Mouse (Mus musculus) embryonic facial prominence, embryonic 15.5 days (tissue): Measurements from ENCODE around the gene Thpo. TPM values are rescaled to one million over a fixed set of nuclear protein-coding genes. Genes with fewer than 3 reads are reported as not detected.
A peak's percentile ranks its signal among the peaks of the same experiment; 100 is the strongest.

Experiments used
- ATAC-seq: fragments of 200-750 bp; cut with Nextera tagmentation; 2 replicates; pipeline ENCODE4 v1.8.0; 2017; ENCODE audit warnings: low read depth, moderate TSS enrichment; ENCODE audit not compliant: insufficient number of reproducible peaks, low FRiP score, low TSS enrichment
- H3K27ac ChIP-seq: fragments of 300-500 bp; sonication (generic); replicated peaks from 2 replicates; pipeline ENCODE4 v1.5.1; 2015; ENCODE audit warnings: mild to moderate bottlenecking, inconsistent platforms
- H3K27me3 ChIP-seq: fragments of 300-500 bp; sonication (generic); 2 replicates; pipeline ENCODE4 v1.6.1; 2015; ENCODE audit warnings: inconsistent platforms
- H3K36me3 ChIP-seq: fragments of 300-500 bp; sonication (generic); 2 replicates; pipeline ENCODE4 v1.6.1; 2015; ENCODE audit warnings: mild to moderate bottlenecking, inconsistent platforms
- H3K4me1 ChIP-seq: fragments of 300-500 bp; sonication (generic); 2 replicates; pipeline ENCODE4 v1.6.1; 2015; ENCODE audit warnings: inconsistent platforms
- H3K4me2 ChIP-seq: fragments of 300-500 bp; sonication (generic); replicated peaks from 2 replicates; pipeline ENCODE4 v1.6.1; 2015; ENCODE audit warnings: mild to moderate bottlenecking, inconsistent platforms
- H3K4me3 ChIP-seq: fragments of 300-500 bp; sonication (generic); replicated peaks from 2 replicates; pipeline ENCODE4 v1.5.1; 2015; ENCODE audit warnings: mild to moderate bottlenecking, inconsistent platforms
- H3K9ac ChIP-seq: fragments of 300-500 bp; sonication (generic); 2 replicates; pipeline ENCODE4 v1.6.1; 2015; ENCODE audit warnings: inconsistent platforms
- H3K9me3 ChIP-seq: fragments of 300-500 bp; sonication (generic); replicated peaks from 2 replicates; pipeline ENCODE4 v1.6.1; 2016; ENCODE audit warnings: inconsistent platforms
- WGBS: fragments of 180-500 bp; shearing (Covaris S2); methylation state at CpG from one replicate; pipeline ENCODE4 v1.1.7; 2015; 5-methylcytosine and 5-hydroxymethylcytosine counted together
- polyA plus RNA-seq: library from polyadenylated mRNA; unstranded; fragments of >200 nt; fragmentation: Nextera tagmentation; extraction: Ambion mirVana; gene quantifications from 2 replicates; pipeline ENCODE4 v1.2.1, GENCODE M21; 2015

The Thpo gene
- polyA plus RNA-seq, 1 experiment from 2014 or later, result 1.6 TPM

GRCm38 (mm10) chr16:20714307-20715080, 19.8 kb downstream of the Thpo start:
- Histone ChIP-seq H3K4me1 (peaks cover 38% of the 10 kb centered on the region), H3K27me3 (no peaks in the 10 kb centered on the region), H3K36me3 (peaks cover 30% of the 10 kb centered on the region), H3K9ac (no peak overlapping the region), H3K27ac (0 out of 2 replicates have a peak overlapping the region, but pooled peaks have one; percentile 98), H3K9me3 (no peaks in the 10 kb centered on the region), H3K4me3 (peak overlapping the region; percentile 72), H3K4me2 (peak overlapping the region; percentile 84)
- WGBS, result 46% methylated on average over 11 of the region's 11 CpGs
- ATAC-seq, result no peak

DNA sequence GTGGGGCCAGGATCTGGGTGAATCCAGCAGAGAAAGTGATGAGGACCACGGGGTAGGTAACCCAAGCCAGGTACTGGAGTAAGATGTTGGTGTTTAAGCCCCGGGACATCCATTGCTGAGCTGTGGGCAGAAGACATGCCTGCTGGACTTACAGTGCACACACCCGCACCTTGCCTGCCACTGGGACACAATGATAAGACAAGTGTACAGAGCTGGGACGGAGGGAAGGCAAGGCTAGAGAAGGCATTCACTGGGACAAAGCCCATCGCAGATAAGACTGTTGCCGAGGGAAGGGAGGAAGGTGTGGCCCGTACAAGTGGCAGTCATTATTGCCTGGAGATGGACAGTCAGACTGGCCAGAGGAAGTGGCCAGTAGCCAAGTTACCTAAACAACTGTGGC, 21.4 kb downstream of the Thpo start:
- 82% methylated on average over 7 of the region's 7 CpGs for WGBS
- Histone ChIP-seq H3K27ac (no peak overlapping the region), H3K4me2 (no peak overlapping the region), H3K9ac (no peak overlapping the region), H3K9me3 (no peaks in the 10 kb centered on the region), H3K4me1 (peaks cover 30% of the 10 kb centered on the region), H3K27me3 (no peaks in the 10 kb centered on the region), H3K4me3 (no peak overlapping the region), H3K36me3 (peaks cover 34% of the 10 kb centered on the region)
- ATAC-seq, result no peak

DNA sequence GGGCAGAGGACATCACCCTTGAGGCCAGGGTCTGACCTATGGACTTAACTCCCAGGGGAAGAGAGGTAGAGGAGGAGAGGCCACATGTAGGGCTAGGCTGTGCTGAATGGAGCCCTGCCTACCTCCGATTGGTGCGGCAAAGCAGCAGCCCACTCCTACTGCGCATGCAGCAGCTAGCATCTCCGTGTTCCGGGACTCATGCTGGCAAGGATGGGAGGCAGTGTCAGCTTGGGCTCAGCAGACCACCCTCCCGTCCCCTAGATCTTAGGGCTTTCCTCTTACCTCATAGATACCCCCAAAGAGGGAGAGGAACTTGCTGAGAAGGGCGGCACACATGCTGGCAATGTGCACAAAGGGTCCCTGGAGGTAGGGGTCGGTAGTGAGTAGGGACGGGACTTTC, 22.1 kb downstream of the Thpo start:
- H3K36me3 ChIP-seq, result peaks cover 41% of the 10 kb centered on the region
- 75% methylated on average over 9 of the region's 9 CpGs for WGBS
- no peak overlapping the region for H3K9ac ChIP-seq
- H3K9me3 ChIP-seq, result no peaks in the 10 kb centered on the region
- no peak for ATAC-seq
- no peak overlapping the region for H3K4me3 ChIP-seq
- peaks cover 29% of the 10 kb centered on the region for H3K4me1 ChIP-seq
- no peaks in the 10 kb centered on the region for H3K27me3 ChIP-seq
- no peak overlapping the region for H3K4me2 ChIP-seq
- no peak overlapping the region for H3K27ac ChIP-seq

GRCm38 (mm10) chr16:20710810-20711209, 23.5 kb downstream of the Thpo start:
- H3K4me3 ChIP-seq, result no peak overlapping the region

GRCm38 (mm10) chr16:20710370-20710769, 23.9 kb downstream of the Thpo start:
- H3K36me3 ChIP-seq, result peaks cover 53% of the 10 kb centered on the region
- no peak overlapping the region for H3K4me2 ChIP-seq

More at GRCm38 (mm10) chr16:20710810-20711209, 23.5 kb downstream of the Thpo start:
- Histone ChIP-seq H3K4me2 (no peak overlapping the region), H3K9me3 (no peaks in the 10 kb centered on the region), H3K9ac (no peak overlapping the region), H3K4me1 (peaks cover 20% of the 10 kb centered on the region), H3K27ac (no peak overlapping the region), H3K27me3 (no peaks in the 10 kb centered on the region), H3K36me3 (peaks cover 50% of the 10 kb centered on the region)
- no peak for ATAC-seq
- 82% methylated on average over 4 of the region's 4 CpGs for WGBS

DNA sequence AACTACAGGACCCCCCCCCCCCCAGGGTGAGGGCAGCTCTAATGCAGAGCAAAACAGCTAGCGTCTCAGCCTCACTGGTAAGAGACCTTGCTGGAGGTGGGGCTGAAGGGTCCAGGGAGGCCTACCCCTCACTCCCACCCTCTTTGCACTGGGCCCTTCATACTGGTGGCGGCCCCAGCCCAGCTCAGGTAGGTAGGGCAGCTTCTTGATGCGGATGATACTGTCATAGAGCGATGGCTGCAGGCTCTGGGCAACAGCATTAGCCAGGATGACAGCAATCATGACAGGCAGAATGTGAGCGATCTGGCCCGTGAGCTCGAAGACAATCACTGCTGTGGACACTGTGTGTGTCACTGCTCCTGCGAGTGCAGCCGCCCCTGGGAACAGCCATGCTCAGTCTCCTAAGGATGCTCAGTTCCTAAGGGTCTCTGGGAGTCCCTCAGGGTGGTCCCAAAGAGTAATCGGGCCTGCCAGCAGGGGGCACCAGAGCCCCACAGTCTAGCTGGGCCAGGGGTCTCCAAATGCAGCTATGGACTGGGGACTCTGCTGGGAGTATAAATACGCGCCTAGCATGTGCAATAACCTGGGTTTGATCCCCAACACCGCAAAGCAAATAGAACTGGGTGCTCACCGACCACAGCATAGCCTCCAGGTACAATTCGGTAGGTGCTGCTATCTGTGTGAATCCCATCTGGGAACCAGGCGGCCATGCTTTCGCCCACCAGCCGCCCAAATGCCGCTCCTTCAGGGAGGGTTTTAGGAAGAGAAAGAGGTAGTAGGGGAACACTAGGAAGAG, 25.2 kb downstream of the Thpo start:
- no peaks in the 10 kb centered on the region for H3K27me3 ChIP-seq

More at GRCm38 (mm10) chr16:20710370-20710769, 23.9 kb downstream of the Thpo start:
- no peak overlapping the region for H3K4me3 ChIP-seq
- no peak overlapping the region for H3K9ac ChIP-seq
- 89% methylated on average over 11 of the region's 11 CpGs for WGBS
- ATAC-seq, result no peak
- H3K27me3 ChIP-seq, result no peaks in the 10 kb centered on the region
- no peak overlapping the region for H3K27ac ChIP-seq
- H3K4me1 ChIP-seq, result peaks cover 17% of the 10 kb centered on the region
- no peaks in the 10 kb centered on the region for H3K9me3 ChIP-seq

GRCm38 (mm10) chr16:20708220-20708938, 25.9 kb downstream of the Thpo start:
- no peaks in the 10 kb centered on the region for H3K27me3 ChIP-seq
- H3K27ac ChIP-seq, result no peak overlapping the region
- no peak for ATAC-seq
- H3K9ac ChIP-seq, result no peak overlapping the region
- H3K4me2 ChIP-seq, result no peak overlapping the region
- no peak overlapping the region for H3K4me3 ChIP-seq
- no peaks in the 10 kb centered on the region for H3K4me1 ChIP-seq
- 89% methylated on average over 21 of the region's 21 CpGs for WGBS
- no peaks in the 10 kb centered on the region for H3K9me3 ChIP-seq
- H3K36me3 ChIP-seq, result peaks cover 58% of the 10 kb centered on the region

More for the DNA sequence above, 25.2 kb downstream of the Thpo start:
- Histone ChIP-seq H3K4me3 (no peak overlapping the region), H3K9me3 (no peaks in the 10 kb centered on the region), H3K9ac (no peak overlapping the region), H3K27ac (no peak overlapping the region), H3K4me1 (peaks cover 4% of the 10 kb centered on the region), H3K4me2 (no peak overlapping the region), H3K36me3 (peaks cover 53% of the 10 kb centered on the region)
- WGBS, result 72% methylated on average over 19 of the region's 19 CpGs
- ATAC-seq, result no peak

GRCm38 (mm10) chr16:20706407-20707055, 27.8 kb downstream of the Thpo start:
- Histone ChIP-seq H3K4me2 (no peak overlapping the region), H3K4me1 (peaks cover 13% of the 10 kb centered on the region), H3K36me3 (peaks cover 51% of the 10 kb centered on the region), H3K9me3 (no peaks in the 10 kb centered on the region), H3K9ac (no peak overlapping the region), H3K27me3 (no peaks in the 10 kb centered on the region), H3K4me3 (no peak overlapping the region), H3K27ac (no peak overlapping the region)
- ATAC-seq, result no peak
- WGBS, result 94% methylated on average over 2 of the region's 2 CpGs

GRCm38 (mm10) chr16:20705786-20706185, 28.5 kb downstream of the Thpo start:
- Histone ChIP-seq H3K9ac (no peak overlapping the region), H3K27me3 (no peaks in the 10 kb centered on the region), H3K27ac (no peak overlapping the region), H3K9me3 (no peaks in the 10 kb centered on the region), H3K4me1 (peaks cover 17% of the 10 kb centered on the region), H3K4me2 (no peak overlapping the region), H3K36me3 (peaks cover 43% of the 10 kb centered on the region), H3K4me3 (no peak overlapping the region)
- ATAC-seq, result no peak
- WGBS, result 82% methylated on average over 3 of the region's 3 CpGs

DNA sequence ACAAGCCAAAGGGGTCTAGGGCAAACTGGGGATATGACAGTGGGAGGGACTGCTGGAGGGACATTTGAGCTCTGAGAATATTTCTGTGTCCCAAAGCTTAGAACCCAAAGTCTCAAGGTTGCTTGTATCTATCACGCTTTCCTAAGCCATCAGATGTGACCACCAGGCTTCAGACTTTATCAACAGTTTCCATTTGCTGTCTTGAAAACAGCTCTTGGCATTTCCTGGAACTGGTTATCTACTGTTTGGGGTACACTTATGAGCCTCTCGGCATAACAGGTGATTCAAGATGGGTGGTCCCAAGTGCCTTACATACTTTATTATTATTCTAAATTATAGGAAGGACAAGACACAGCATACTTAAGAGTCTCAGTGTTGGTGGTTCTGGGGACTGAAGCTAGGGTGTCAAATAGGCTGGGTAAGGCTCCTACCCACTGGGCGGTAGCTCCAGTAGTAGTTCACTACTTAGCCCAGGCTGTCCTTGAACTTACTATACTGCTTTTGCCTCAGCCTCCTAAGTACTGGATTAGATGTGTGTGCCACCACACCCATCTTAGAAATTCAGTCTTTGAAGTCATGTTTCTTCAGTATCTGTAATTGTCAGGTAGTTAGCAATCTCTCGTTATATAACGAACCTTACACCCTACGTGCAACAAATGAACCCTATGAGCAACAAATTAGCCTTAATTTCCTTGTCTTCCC, 30.5 kb downstream of the Thpo start:
- H3K4me1 ChIP-seq, result peaks cover 17% of the 10 kb centered on the region
- no peaks in the 10 kb centered on the region for H3K27me3 ChIP-seq
- H3K9ac ChIP-seq, result no peak overlapping the region
- no peaks in the 10 kb centered on the region for H3K9me3 ChIP-seq
- H3K4me3 ChIP-seq, result no peak overlapping the region
- H3K27ac ChIP-seq, result no peak overlapping the region
- peaks cover 49% of the 10 kb centered on the region for H3K36me3 ChIP-seq
- 84% methylated on average over 6 of the region's 6 CpGs for WGBS
- ATAC-seq, result no peak
- H3K4me2 ChIP-seq, result no peak overlapping the region
